Mouse (Mus musculus): ENCODE data around the gene Cabin1. TPM values are rescaled to one million over a fixed set of nuclear protein-coding genes. Genes with fewer than 3 reads are reported as not detected.

Cabin1 gene
- polyA plus RNA-seq, 1 experiment from 2014 or later: 30.0 TPM

Other genes starting within 250 kb of the Cabin1 start
- gene Snrpd3, start 246.8 kb downstream of the Cabin1 start, polyA plus RNA-seq (2015; fragmentation: Nextera tagmentation; extraction: Ambion mirVana): 194 and 214 TPM in 2 replicates
- gene Gucd1, start 246.4 kb downstream of the Cabin1 start, polyA plus RNA-seq (2015; fragmentation: Nextera tagmentation; extraction: Ambion mirVana): 27.0 and 27.3 TPM in 2 replicates
- 3.9 and 6.6 TPM in 2 replicates for gene Lrrc75b, start 204.0 kb downstream of the Cabin1 start, polyA plus RNA-seq (2015; fragmentation: Nextera tagmentation; extraction: Ambion mirVana)
- gene Ggt1, start 202.7 kb downstream of the Cabin1 start, polyA plus RNA-seq (2015; fragmentation: Nextera tagmentation; extraction: Ambion mirVana): 0.25 and 2.4 TPM in 2 replicates
- 0.96 and 2.0 TPM in 2 replicates for gene Ggt5, start 175.0 kb downstream of the Cabin1 start, polyA plus RNA-seq (2015; fragmentation: Nextera tagmentation; extraction: Ambion mirVana)
- 1.6 and 2.8 TPM in 2 replicates for gene Susd2, start 120.3 kb downstream of the Cabin1 start, polyA plus RNA-seq (2015; fragmentation: Nextera tagmentation; extraction: Ambion mirVana)
- 77.3 and 79.2 TPM in 2 replicates for gene Ddt, start 9.1 kb upstream of the Cabin1 start, polyA plus RNA-seq (2015; fragmentation: Nextera tagmentation; extraction: Ambion mirVana)
- gene Gm20441, start 16.6 kb upstream of the Cabin1 start, polyA plus RNA-seq (2015; fragmentation: Nextera tagmentation; extraction: Ambion mirVana): not detected in 2 replicates
- 11.8 and 16.7 TPM in 2 replicates for gene Gstt3, start 17.1 kb upstream of the Cabin1 start, polyA plus RNA-seq (2015; fragmentation: Nextera tagmentation; extraction: Ambion mirVana)
- 9.9 and 17.6 TPM in 2 replicates for gene Gstt1, start 34.2 kb upstream of the Cabin1 start, polyA plus RNA-seq (2015; fragmentation: Nextera tagmentation; extraction: Ambion mirVana)
- gene Gstt4, start 58.2 kb upstream of the Cabin1 start, polyA plus RNA-seq (2015; fragmentation: Nextera tagmentation; extraction: Ambion mirVana): not detected in 2 replicates
- gene Gstt2, start 73.1 kb upstream of the Cabin1 start, polyA plus RNA-seq (2015; fragmentation: Nextera tagmentation; extraction: Ambion mirVana): 5.9 and 9.1 TPM in 2 replicates
- gene Mif, start 95.9 kb upstream of the Cabin1 start, polyA plus RNA-seq (2015; fragmentation: Nextera tagmentation; extraction: Ambion mirVana): 1,667 and 1,727 TPM in 2 replicates
- 2.6 and 3.9 TPM in 2 replicates for gene Derl3, start 129.1 kb upstream of the Cabin1 start, polyA plus RNA-seq (2015; fragmentation: Nextera tagmentation; extraction: Ambion mirVana)
- 229 and 250 TPM in 2 replicates for gene Smarcb1, start 157.3 kb upstream of the Cabin1 start, polyA plus RNA-seq (2015; fragmentation: Nextera tagmentation; extraction: Ambion mirVana)
- 9.4 and 9.5 TPM in 2 replicates for gene Chchd10, start 168.8 kb upstream of the Cabin1 start, polyA plus RNA-seq (2015; fragmentation: Nextera tagmentation; extraction: Ambion mirVana)
- gene Mmp11, start 172.2 kb upstream of the Cabin1 start, polyA plus RNA-seq (2015; fragmentation: Nextera tagmentation; extraction: Ambion mirVana): 123 and 136 TPM in 2 replicates
- 0.61 TPM in 1 of 2 replicates, not detected in the other for gene Gm867, start 176.3 kb upstream of the Cabin1 start, polyA plus RNA-seq (2015; fragmentation: Nextera tagmentation; extraction: Ambion mirVana)
- gene Vpreb3, start 178.7 kb upstream of the Cabin1 start, polyA plus RNA-seq (2015; fragmentation: Nextera tagmentation; extraction: Ambion mirVana): 0.37 and 1.1 TPM in 2 replicates
- not detected in 2 replicates for gene Gm5134, start 190.2 kb upstream of the Cabin1 start, polyA plus RNA-seq (2015; fragmentation: Nextera tagmentation; extraction: Ambion mirVana)